Mouse (Mus musculus) brain, embryonic 14.5 days (tissue): ENCODE data around the gene Ano7.

ENCODE experiments used
- CTCF ChIP-seq: fragments of 200-500 bp; IDR thresholded peaks from 2 replicates; pipeline ENCODE4 v1.5.1; 2012; ENCODE audit warnings: inconsistent platforms, mild to moderate bottlenecking, moderate library complexity, borderline replicate concordance; ENCODE audit not compliant: insufficient read depth, insufficient read length; ENCODE audit errors: extremely low read depth
- POLR2A ChIP-seq: fragments of 200-500 bp; IDR thresholded peaks from 2 replicates; pipeline ENCODE4 v1.6.1; 2012; ENCODE audit warnings: mild to moderate bottlenecking, inconsistent platforms, borderline replicate concordance; ENCODE audit not compliant: poor library complexity, insufficient read depth, insufficient read length, severe bottlenecking; ENCODE audit errors: extremely low read depth

DNA sequence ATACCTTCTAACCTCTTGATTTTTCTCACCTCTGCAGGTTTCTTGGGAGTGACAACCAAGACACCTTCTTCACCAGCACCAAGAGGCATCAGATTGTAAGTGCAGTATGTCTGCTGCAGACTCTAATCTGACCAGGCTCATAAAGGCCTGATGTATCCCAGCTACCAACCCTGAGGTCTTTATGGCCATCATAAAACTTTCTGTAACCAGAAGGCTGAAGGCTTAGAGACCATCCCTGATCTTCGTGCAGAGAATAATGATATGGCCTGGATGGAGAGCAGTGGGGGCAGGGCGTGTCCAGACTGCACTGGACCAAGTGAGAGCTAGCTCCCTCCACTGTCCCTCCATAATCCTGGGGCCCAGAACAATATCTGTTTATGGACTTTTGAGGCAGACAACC is 13.5 kb downstream of the Ano7 start:
- TF ChIP-seq POLR2A (no peak), CTCF (no peak)
